Mouse (Mus musculus): ENCODE data around the gene Trim25. TPM values are rescaled to one million over a fixed set of nuclear protein-coding genes. Genes with fewer than 3 reads are reported as not detected.

Gene Trim25
- polyA plus RNA-seq, 1 experiment, result 47.3 TPM

- H3K4me1 ChIP-seq (ENCODE audit: control insufficient read depth, insufficient read depth, low read length), result peaks cover 2% of the 10 kb centered on the region
- no peak overlapping the region for H3K27ac ChIP-seq (ENCODE audit: insufficient read depth, low read length)
- H3K27me3 ChIP-seq (ENCODE audit: control insufficient read depth, insufficient read depth, low read length, poor library complexity, severe bottlenecking), result no peaks in the 10 kb centered on the region
- H3K4me3 ChIP-seq (ENCODE audit: low read depth, low read length), result no peak overlapping the region
- TF ChIP-seq CTCF (IDR thresholded peaks at IDR 0.05; ENCODE audit: low read depth, low read length) (no peak), POLR2A (IDR thresholded peaks at IDR 0.05; ENCODE audit: insufficient read depth, low read length) (no peak), EP300 (IDR thresholded peaks at IDR 0.05; ENCODE audit: insufficient read depth, low read depth, low read length) (no peak)
- H3K36me3 ChIP-seq (ENCODE audit: control insufficient read depth, insufficient read depth, low read length, poor library complexity, severe bottlenecking), result peaks cover 23% of the 10 kb centered on the region
- H3K9ac ChIP-seq (ENCODE audit: low read depth, poor library complexity, severe bottlenecking), result no peak overlapping the region
- H3K9me3 ChIP-seq (replicated peaks; ENCODE audit: control insufficient read depth, insufficient read depth, low read length, poor library complexity, severe bottlenecking), result no peaks in the 10 kb centered on the region
Observed at GRCm38 (mm10) chr11:88988956-88989355, 10.2 kb upstream of the Trim25 start.

DNA sequence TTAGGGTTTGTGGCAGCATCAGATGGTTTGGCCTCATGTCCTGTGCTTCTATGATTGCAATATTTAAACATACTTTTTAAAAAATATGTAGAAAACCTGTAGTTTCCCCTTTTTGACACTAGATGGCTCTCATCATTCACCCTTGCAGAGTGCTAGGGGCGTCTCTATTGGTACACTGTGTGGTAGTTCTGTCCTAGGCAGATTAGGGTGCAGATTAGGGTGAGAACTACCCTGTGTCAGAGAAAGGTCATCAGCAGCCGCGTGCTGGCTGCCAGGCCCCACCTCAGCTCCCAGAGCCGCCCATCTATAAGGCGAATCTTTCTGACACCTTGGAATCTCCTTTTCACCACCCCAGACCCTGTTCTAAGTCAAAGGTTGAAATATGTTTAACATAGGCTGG is 9.6 kb upstream of the Trim25 start:
- H3K36me3 ChIP-seq (ENCODE audit: control insufficient read depth, insufficient read depth, low read length, poor library complexity, severe bottlenecking), result peaks cover 18% of the 10 kb centered on the region
- TF ChIP-seq CTCF (IDR thresholded peaks at IDR 0.05; ENCODE audit: low read depth, low read length) (no peak), EP300 (IDR thresholded peaks at IDR 0.05; ENCODE audit: insufficient read depth, low read depth, low read length) (no peak), POLR2A (IDR thresholded peaks at IDR 0.05; ENCODE audit: insufficient read depth, low read length) (no peak)

GRCm38 (mm10) chr11:88993186-88993585 is 6.0 kb upstream of the Trim25 start:
- H3K27ac ChIP-seq (ENCODE audit: insufficient read depth, low read length), result no peak overlapping the region
- H3K27me3 ChIP-seq (ENCODE audit: control insufficient read depth, insufficient read depth, low read length, poor library complexity, severe bottlenecking), result no peaks in the 10 kb centered on the region
- H3K36me3 ChIP-seq (ENCODE audit: control insufficient read depth, insufficient read depth, low read length, poor library complexity, severe bottlenecking), result peaks cover 12% of the 10 kb centered on the region
- TF ChIP-seq POLR2A (IDR thresholded peaks at IDR 0.05; ENCODE audit: insufficient read depth, low read length) (no peak), CTCF (IDR thresholded peaks at IDR 0.05; ENCODE audit: low read depth, low read length) (no peak), EP300 (IDR thresholded peaks at IDR 0.05; ENCODE audit: insufficient read depth, low read depth, low read length) (no peak)
- H3K4me3 ChIP-seq (ENCODE audit: low read depth, low read length), result no peak overlapping the region
- no peak overlapping the region for H3K9ac ChIP-seq (ENCODE audit: low read depth, poor library complexity, severe bottlenecking)
- H3K9me3 ChIP-seq (replicated peaks; ENCODE audit: control insufficient read depth, insufficient read depth, low read length, poor library complexity, severe bottlenecking), result no peaks in the 10 kb centered on the region
- peaks cover 2% of the 10 kb centered on the region for H3K4me1 ChIP-seq (ENCODE audit: control insufficient read depth, insufficient read depth, low read length)

More for the DNA sequence above, 9.6 kb upstream of the Trim25 start:
- Histone ChIP-seq H3K4me1 (ENCODE audit: control insufficient read depth, insufficient read depth, low read length) (peaks cover 2% of the 10 kb centered on the region), H3K27me3 (ENCODE audit: control insufficient read depth, insufficient read depth, low read length, poor library complexity, severe bottlenecking) (no peaks in the 10 kb centered on the region), H3K4me3 (ENCODE audit: low read depth, low read length) (no peak overlapping the region), H3K27ac (ENCODE audit: insufficient read depth, low read length) (peak overlapping the region; percentile 26; the same call in 1 of the 2 replicates), H3K9me3 (replicated peaks; ENCODE audit: control insufficient read depth, insufficient read depth, low read length, poor library complexity, severe bottlenecking) (no peaks in the 10 kb centered on the region), H3K9ac (ENCODE audit: low read depth, poor library complexity, severe bottlenecking) (no peak overlapping the region)

DNA sequence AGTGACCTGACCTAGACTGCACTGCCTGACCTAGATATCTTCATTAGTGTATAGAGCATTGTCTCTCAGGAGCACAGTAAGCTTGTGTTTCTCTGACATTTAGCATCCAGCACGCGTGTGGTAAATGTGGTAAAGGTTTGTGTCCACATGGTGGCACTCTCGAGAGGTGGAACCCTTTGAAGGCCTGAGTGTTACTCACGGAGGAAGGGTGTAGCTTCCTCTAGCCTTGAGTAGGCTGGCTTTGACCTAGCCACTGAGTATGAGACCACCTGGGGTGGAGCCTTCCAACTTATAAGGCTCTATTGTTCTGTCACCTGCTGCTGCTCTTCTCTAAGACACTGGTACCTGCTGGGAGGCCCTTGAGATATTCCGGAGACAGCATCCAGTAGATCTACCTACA is 5.6 kb upstream of the Trim25 start:
- no peaks in the 10 kb centered on the region for H3K27me3 ChIP-seq (ENCODE audit: control insufficient read depth, insufficient read depth, low read length, poor library complexity, severe bottlenecking)
- peaks cover 9% of the 10 kb centered on the region for H3K36me3 ChIP-seq (ENCODE audit: control insufficient read depth, insufficient read depth, low read length, poor library complexity, severe bottlenecking)
- H3K4me3 ChIP-seq (ENCODE audit: low read depth, low read length), result no peak overlapping the region
- H3K27ac ChIP-seq (ENCODE audit: insufficient read depth, low read length), result 0 out of 2 replicates have a peak overlapping the region, but pooled peaks have one; percentile 70
- H3K4me1 ChIP-seq (ENCODE audit: control insufficient read depth, insufficient read depth, low read length), result peaks cover 2% of the 10 kb centered on the region
- TF ChIP-seq CTCF (IDR thresholded peaks at IDR 0.05; ENCODE audit: low read depth, low read length) (peak; percentile 71), EP300 (IDR thresholded peaks at IDR 0.05; ENCODE audit: insufficient read depth, low read depth, low read length) (peak; percentile 85), POLR2A (IDR thresholded peaks at IDR 0.05; ENCODE audit: insufficient read depth, low read length) (no peak)
- H3K9me3 ChIP-seq (replicated peaks; ENCODE audit: control insufficient read depth, insufficient read depth, low read length, poor library complexity, severe bottlenecking), result no peaks in the 10 kb centered on the region
- H3K9ac ChIP-seq (ENCODE audit: low read depth, poor library complexity, severe bottlenecking), result no peak overlapping the region

DNA sequence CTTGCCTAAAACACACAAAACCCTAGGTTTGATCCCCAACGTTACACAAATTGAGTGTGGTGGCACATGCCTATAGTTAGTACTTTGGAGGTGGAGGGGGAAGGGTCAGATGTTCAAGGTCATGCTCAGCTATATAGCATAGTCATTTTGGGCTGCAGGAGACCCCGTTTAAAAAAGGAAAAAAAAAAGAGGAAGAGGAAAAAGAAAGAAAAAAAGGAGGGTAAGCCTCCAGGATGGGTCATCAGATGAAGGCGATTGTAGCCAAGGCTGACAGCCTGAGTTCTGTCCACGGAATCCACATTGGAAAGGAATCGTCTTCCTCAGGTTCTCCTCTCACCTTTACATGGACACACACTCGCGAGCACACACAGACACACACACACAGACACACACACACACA is 4.7 kb upstream of the Trim25 start:
- no peaks in the 10 kb centered on the region for H3K27me3 ChIP-seq (ENCODE audit: control insufficient read depth, insufficient read depth, low read length, poor library complexity, severe bottlenecking)
- peaks cover 2% of the 10 kb centered on the region for H3K4me1 ChIP-seq (ENCODE audit: control insufficient read depth, insufficient read depth, low read length)
- peak overlapping the region; percentile 70 for H3K27ac ChIP-seq (ENCODE audit: insufficient read depth, low read length)
- H3K9me3 ChIP-seq (replicated peaks; ENCODE audit: control insufficient read depth, insufficient read depth, low read length, poor library complexity, severe bottlenecking), result no peaks in the 10 kb centered on the region
- no peak overlapping the region for H3K9ac ChIP-seq (ENCODE audit: low read depth, poor library complexity, severe bottlenecking)
- H3K36me3 ChIP-seq (ENCODE audit: control insufficient read depth, insufficient read depth, low read length, poor library complexity, severe bottlenecking), result peaks cover 5% of the 10 kb centered on the region; the same call in 1 of the 2 replicates
- no peak overlapping the region for H3K4me3 ChIP-seq (ENCODE audit: low read depth, low read length)
- no peak for TF ChIP-seq CTCF (IDR thresholded peaks at IDR 0.05; ENCODE audit: low read depth, low read length)
- TF ChIP-seq EP300 (IDR thresholded peaks at IDR 0.05; ENCODE audit: insufficient read depth, low read depth, low read length), result no peak
- TF ChIP-seq POLR2A (IDR thresholded peaks at IDR 0.05; ENCODE audit: insufficient read depth, low read length), result no peak

GRCm38 (mm10) chr11:88995616-88996015 is 3.6 kb upstream of the Trim25 start:
- Histone ChIP-seq H3K36me3 (ENCODE audit: control insufficient read depth, insufficient read depth, low read length, poor library complexity, severe bottlenecking) (peaks cover 3% of the 10 kb centered on the region; the same call in 1 of the 2 replicates), H3K9ac (ENCODE audit: low read depth, poor library complexity, severe bottlenecking) (peak overlapping the region; percentile 12), H3K27ac (ENCODE audit: insufficient read depth, low read length) (peak overlapping the region; percentile 94), H3K4me1 (ENCODE audit: control insufficient read depth, insufficient read depth, low read length) (peaks cover 2% of the 10 kb centered on the region), H3K4me3 (ENCODE audit: low read depth, low read length) (no peak overlapping the region), H3K27me3 (ENCODE audit: control insufficient read depth, insufficient read depth, low read length, poor library complexity, severe bottlenecking) (no peaks in the 10 kb centered on the region), H3K9me3 (replicated peaks; ENCODE audit: control insufficient read depth, insufficient read depth, low read length, poor library complexity, severe bottlenecking) (no peaks in the 10 kb centered on the region)
- TF ChIP-seq EP300 (IDR thresholded peaks at IDR 0.05; ENCODE audit: insufficient read depth, low read depth, low read length) (peak; percentile 68; the same call in 1 of the 2 replicates), CTCF (IDR thresholded peaks at IDR 0.05; ENCODE audit: low read depth, low read length) (no peak)

All from ES-Bruce4 (cell line).